Mouse (Mus musculus) heart, postnatal 0 days (tissue): ENCODE measurements around the gene Limch1. TPM values are rescaled to one million over a fixed set of nuclear protein-coding genes. Genes with fewer than 3 reads are reported as not detected.

Experiments
- ATAC-seq: fragments of 200-750 bp; cut with Nextera tagmentation; 2 replicates; pipeline ENCODE4 v1.8.0; 2017; ENCODE audit warnings: low read depth, moderate number of reproducible peaks, moderate library complexity; ENCODE audit not compliant: insufficient read depth
- DNase-seq: peaks from one replicate; pipeline ENCODE4 v3.0.0-alpha.2; 2016; ENCODE audit warnings: low spot score
- H3K27ac ChIP-seq: fragments of 300-500 bp; sonication (generic); 2 replicates; pipeline ENCODE4 v1.5.1; 2014; ENCODE audit warnings: low read depth, mild to moderate bottlenecking
- H3K27me3 ChIP-seq: fragments of 300-500 bp; sonication (generic); 2 replicates; pipeline ENCODE4 v1.6.1; 2014; ENCODE audit warnings: low read length, mixed read lengths; ENCODE audit not compliant: control insufficient read depth, insufficient read depth
- H3K36me3 ChIP-seq: fragments of 300-500 bp; sonication (generic); replicated peaks from 2 replicates; pipeline ENCODE4 v1.6.1; 2014; ENCODE audit warnings: low read length, mixed read lengths; ENCODE audit not compliant: control insufficient read depth, insufficient read depth
- H3K4me1 ChIP-seq: fragments of 300-500 bp; sonication (generic); 2 replicates; pipeline ENCODE4 v1.6.1; 2014; ENCODE audit warnings: antibody characterized with exemption; ENCODE audit not compliant: control insufficient read depth, insufficient read depth
- H3K4me2 ChIP-seq: fragments of 300-500 bp; sonication (generic); 2 replicates; pipeline ENCODE4 v1.6.1; 2014; ENCODE audit warnings: low read depth, mild to moderate bottlenecking, low read length, moderate library complexity
- H3K4me3 ChIP-seq: fragments of 300-500 bp; sonication (generic); 2 replicates; pipeline ENCODE4 v1.5.1; 2014; ENCODE audit warnings: low read depth, low read length
- H3K9ac ChIP-seq: fragments of 300-500 bp; sonication (generic); replicated peaks from 2 replicates; pipeline ENCODE4 v1.6.1; 2014; ENCODE audit warnings: low read depth, low read length, mixed read lengths
- H3K9me3 ChIP-seq: fragments of 300-500 bp; sonication (generic); replicated peaks from 2 replicates; pipeline ENCODE4 v1.6.1; 2016; ENCODE audit warnings: low read length; ENCODE audit not compliant: control insufficient read depth
- CTCF ChIP-seq: IDR thresholded peaks from 2 replicates; pipeline ENCODE4 v1.5.1; 2016; ENCODE audit warnings: antibody characterized with exemption, control low read depth, low read depth
- EP300 ChIP-seq: IDR thresholded peaks from 2 replicates; pipeline ENCODE4 v1.6.1; 2016; ENCODE audit warnings: antibody characterized with exemption, low read depth
- WGBS: fragments of 180-500 bp; shearing (Covaris S2); extraction: QIAGEN DNeasy Blood & Tissue Kit; methylation state at CpG from one replicate; pipeline ENCODE4 v1.1.7; 2014; 5-methylcytosine and 5-hydroxymethylcytosine counted together
- polyA plus RNA-seq: library from polyadenylated mRNA; unstranded; fragments of >200 nt; fragmentation: Nextera tagmentation; extraction: Ambion mirVana; gene quantifications from 2 replicates; pipeline ENCODE4 v1.2.1, GENCODE M21; 2015
- total RNA-seq: library from RNA; depleted of rRNA; stranded (reverse); fragments of >200 nt; gene quantifications from 2 replicates; pipeline ENCODE4 v1.2.3, GENCODE M21; 2014; ENCODE audit warnings: low replicate concordance

Gene Limch1
- total and polyA plus RNA-seq, 2 experiments from 2014 or later = 21.1 to 30.0 TPM

DNA sequence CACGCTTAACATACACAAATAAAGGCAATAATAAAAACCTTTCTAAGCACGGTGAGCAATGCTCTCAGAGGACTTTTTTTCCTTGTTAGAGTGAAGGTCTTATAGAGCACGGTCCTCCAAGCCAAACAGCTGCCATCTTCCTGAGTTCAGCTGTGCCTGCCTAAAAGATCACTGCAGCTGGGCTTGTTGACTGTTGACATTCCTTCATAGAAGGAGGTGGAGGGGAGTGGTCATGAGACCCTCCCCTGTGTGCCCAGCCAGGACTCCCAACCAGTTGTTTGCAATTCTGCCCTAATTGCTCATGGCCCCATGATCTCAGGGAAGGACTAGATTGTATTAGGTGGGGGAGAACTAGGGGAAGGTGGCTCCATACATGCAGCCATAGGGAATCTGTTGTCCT is 189.0 kb downstream of the Limch1 start:
- H3K4me2 ChIP-seq = no peak overlapping the region
- no peaks in the 10 kb centered on the region for H3K9me3 ChIP-seq
- H3K36me3 ChIP-seq = no peaks in the 10 kb centered on the region
- no peak overlapping the region for H3K27ac ChIP-seq
- no peaks in the 10 kb centered on the region for H3K27me3 ChIP-seq
- no peak overlapping the region for H3K4me3 ChIP-seq
- DNase-seq (no peak), ATAC-seq (no peak)
- 89% methylated on average over 3 of the region's 3 CpGs for WGBS
- H3K4me1 ChIP-seq = no peaks in the 10 kb centered on the region
- no peak overlapping the region for H3K9ac ChIP-seq
- TF ChIP-seq EP300 (no peak), CTCF (no peak)

DNA sequence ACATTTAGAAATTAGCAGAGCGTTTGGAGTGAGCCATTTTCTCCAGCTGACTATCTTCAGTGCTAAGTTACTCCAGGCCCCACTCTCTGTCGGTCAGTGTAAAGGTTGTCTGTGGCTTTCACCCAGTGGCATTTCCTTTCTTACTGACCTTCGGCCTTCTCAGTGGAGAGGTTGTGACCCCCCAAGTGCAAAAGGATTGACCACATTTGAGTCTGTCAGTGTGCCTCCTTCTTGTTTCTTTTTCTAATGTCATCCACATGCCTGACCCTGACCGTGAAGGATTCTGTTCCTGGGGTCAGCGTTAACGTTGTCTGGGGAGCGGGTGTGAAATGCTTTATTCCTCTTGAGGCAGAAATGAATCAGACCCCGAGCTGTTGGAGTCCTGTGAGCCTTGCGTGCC is 191.7 kb downstream of the Limch1 start:
- Histone ChIP-seq H3K27me3 (no peaks in the 10 kb centered on the region), H3K36me3 (no peaks in the 10 kb centered on the region), H3K27ac (no peak overlapping the region), H3K9me3 (no peaks in the 10 kb centered on the region), H3K4me1 (no peaks in the 10 kb centered on the region), H3K4me3 (no peak overlapping the region), H3K4me2 (no peak overlapping the region), H3K9ac (no peak overlapping the region)
- DNase-seq (no peak), ATAC-seq (no peak)
- TF ChIP-seq CTCF = no peak
- TF ChIP-seq EP300 = no peak
- WGBS = 62% methylated on average over 9 of the region's 9 CpGs

DNA sequence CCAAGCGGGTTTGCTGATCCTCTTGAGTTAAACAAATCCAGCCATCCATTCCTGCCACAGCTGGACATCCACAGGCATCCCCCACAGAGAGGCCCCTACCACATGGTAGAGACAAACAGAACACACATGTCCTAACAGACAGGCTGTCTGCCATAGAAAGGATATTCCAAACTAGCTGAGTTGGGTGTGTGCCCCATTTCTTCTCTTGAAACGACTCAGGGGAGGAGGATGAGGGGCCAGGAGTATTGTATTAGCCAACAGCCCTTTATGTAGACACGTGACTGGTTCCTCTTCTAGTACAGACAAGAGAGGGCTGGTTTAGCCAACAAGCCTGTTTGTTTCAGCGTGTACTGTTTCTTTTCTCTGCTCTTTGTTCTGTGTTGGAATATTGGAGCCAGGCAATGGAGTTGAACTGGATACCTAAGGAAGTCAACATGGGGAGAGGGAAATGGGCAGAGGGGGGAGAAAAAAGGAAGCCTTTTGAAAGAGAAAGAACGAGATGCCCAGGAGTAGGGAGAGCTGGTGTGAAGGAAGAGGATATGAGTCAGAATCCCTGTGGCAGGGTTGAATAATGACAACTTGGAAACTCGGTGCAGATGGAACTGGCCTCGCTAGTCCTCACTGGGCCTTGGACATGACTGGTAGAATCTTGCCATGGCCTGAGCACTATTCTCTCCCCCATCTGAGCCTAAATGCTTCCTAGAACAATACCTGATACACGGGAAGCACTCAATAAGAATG is 196.3 kb downstream of the Limch1 start:
- no peak overlapping the region for H3K4me2 ChIP-seq
- no peaks in the 10 kb centered on the region for H3K4me1 ChIP-seq
- WGBS = 58% methylated on average over 8 of the region's 8 CpGs
- no peaks in the 10 kb centered on the region for H3K36me3 ChIP-seq
- no peak overlapping the region for H3K9ac ChIP-seq
- DNase-seq (no peak), ATAC-seq (no peak)
- H3K27ac ChIP-seq = no peak overlapping the region
- no peaks in the 10 kb centered on the region for H3K9me3 ChIP-seq
- no peak for TF ChIP-seq CTCF
- no peak for TF ChIP-seq EP300
- no peak overlapping the region for H3K4me3 ChIP-seq
- H3K27me3 ChIP-seq = no peaks in the 10 kb centered on the region

DNA sequence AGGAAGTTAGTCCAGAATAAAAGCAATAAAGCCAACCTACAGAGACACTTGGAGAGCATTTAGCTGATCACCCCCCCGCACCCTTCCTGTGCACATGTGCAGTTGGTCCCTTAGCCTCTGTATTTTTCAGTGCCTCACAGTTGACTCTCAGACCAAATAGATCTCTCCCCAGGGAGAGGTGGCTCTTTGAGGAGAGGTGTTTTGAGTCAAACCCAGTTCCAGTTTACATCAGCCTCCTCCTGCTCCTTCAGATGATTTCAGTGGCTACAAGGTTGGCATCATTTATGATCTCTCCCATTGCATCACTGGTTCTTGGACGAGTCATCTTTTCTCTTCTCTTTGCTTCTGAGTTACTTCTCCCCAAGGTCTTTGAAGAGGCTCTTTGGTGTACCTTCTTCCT is 197.3 kb downstream of the Limch1 start:
- no peak for DNase-seq
- Histone ChIP-seq H3K27me3 (no peaks in the 10 kb centered on the region), H3K4me2 (no peak overlapping the region), H3K36me3 (no peaks in the 10 kb centered on the region), H3K4me1 (no peaks in the 10 kb centered on the region), H3K9me3 (no peaks in the 10 kb centered on the region), H3K4me3 (no peak overlapping the region), H3K9ac (no peak overlapping the region), H3K27ac (no peak overlapping the region)
- no peak; the same call in 1 of the 2 replicates for ATAC-seq
- no peak for TF ChIP-seq EP300
- no peak for TF ChIP-seq CTCF
- 64% methylated on average over 2 of the region's 2 CpGs for WGBS

DNA sequence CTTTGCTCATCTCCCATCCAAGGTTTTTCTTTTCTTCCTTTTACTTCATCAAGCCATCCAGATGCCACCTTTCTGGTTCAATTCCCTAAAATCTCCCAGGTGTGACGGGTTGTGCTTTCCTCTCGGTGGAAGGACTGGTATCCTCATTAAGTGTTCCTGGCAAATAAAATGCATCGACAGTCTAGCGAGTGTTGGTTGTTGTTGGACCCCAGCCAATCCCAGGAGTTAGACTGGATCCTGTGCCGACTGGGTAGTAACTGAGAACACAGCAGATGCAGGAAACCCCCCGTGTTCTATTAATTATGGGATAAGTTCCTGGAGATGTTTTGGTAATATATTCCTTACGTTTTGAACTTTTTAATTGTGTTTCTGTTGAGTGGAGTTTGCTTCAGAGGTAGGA is 197.9 kb downstream of the Limch1 start:
- no peak overlapping the region for H3K27ac ChIP-seq
- TF ChIP-seq CTCF = no peak
- TF ChIP-seq EP300 = no peak
- DNase-seq (no peak), ATAC-seq (no peak)
- no peaks in the 10 kb centered on the region for H3K27me3 ChIP-seq
- H3K4me2 ChIP-seq = no peak overlapping the region
- H3K4me1 ChIP-seq = no peaks in the 10 kb centered on the region
- no peaks in the 10 kb centered on the region for H3K9me3 ChIP-seq
- no peak overlapping the region for H3K9ac ChIP-seq
- H3K4me3 ChIP-seq = no peak overlapping the region
- 47% methylated on average over 7 of the region's 7 CpGs for WGBS
- H3K36me3 ChIP-seq = no peaks in the 10 kb centered on the region

DNA sequence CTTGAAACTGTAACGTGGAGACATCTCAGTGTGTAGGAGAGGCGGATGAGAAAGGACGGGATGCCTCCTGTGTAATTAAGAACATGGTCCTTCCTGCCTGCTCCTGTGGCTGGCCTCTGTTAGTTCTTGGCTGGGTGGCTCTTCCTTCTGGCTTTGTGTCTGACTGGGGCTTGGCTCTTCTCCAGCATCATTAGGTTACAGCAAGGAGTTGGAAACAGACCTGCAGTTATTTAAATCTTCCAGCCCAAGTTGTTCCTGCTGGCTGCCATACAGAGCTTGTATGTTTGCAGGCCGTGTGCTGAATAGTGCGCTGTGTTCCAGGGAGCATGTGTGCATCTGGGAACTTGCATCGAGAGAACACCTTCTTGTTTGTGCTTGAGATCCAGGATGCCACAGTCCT is 202.3 kb downstream of the Limch1 start:
- Histone ChIP-seq H3K9ac (no peak overlapping the region), H3K4me2 (no peak overlapping the region), H3K27me3 (no peaks in the 10 kb centered on the region), H3K36me3 (no peaks in the 10 kb centered on the region), H3K27ac (0 out of 2 replicates have a peak overlapping the region, but pooled peaks have one; percentile 1), H3K4me1 (no peaks in the 10 kb centered on the region), H3K4me3 (no peak overlapping the region), H3K9me3 (no peaks in the 10 kb centered on the region)
- DNase-seq (peak; percentile 50), ATAC-seq (no peak)
- 37% methylated on average over 6 of the region's 6 CpGs for WGBS
- TF ChIP-seq CTCF = no peak
- no peak for TF ChIP-seq EP300
